Mouse (Mus musculus) olfactory bulb, adult 2 months (tissue): ENCODE data around the gene Mcmbp. TPM values are rescaled to one million over a fixed set of nuclear protein-coding genes. Genes with fewer than 3 reads are reported as not detected.

Source experiments
- H3K27ac ChIP-seq: fragments of 200-500 bp; 2 replicates; pipeline ENCODE4 v1.5.1; 2012; ENCODE audit warnings: low read depth, low read length; ENCODE audit not compliant: insufficient read depth
- H3K4me1 ChIP-seq: fragments of 200-500 bp; 2 replicates; pipeline ENCODE4 v1.6.1; 2012; ENCODE audit warnings: low read length; ENCODE audit not compliant: control insufficient read depth, insufficient read depth
- H3K4me3 ChIP-seq: fragments of 200-500 bp; 2 replicates; pipeline ENCODE4 v1.5.1; 2012; ENCODE audit warnings: mild to moderate bottlenecking, low read depth, low read length, moderate library complexity; ENCODE audit not compliant: insufficient read depth
- CTCF ChIP-seq: fragments of 200-500 bp; IDR thresholded peaks from 2 replicates; pipeline ENCODE4 v1.5.1; 2012; ENCODE audit warnings: low read depth, mild to moderate bottlenecking, low read length, moderate library complexity; ENCODE audit not compliant: insufficient read depth
- POLR2A ChIP-seq: fragments of 200-500 bp; IDR thresholded peaks from 2 replicates; pipeline ENCODE4 v1.6.1; 2012; ENCODE audit warnings: mild to moderate bottlenecking, low read depth, low read length, moderate library complexity; ENCODE audit not compliant: insufficient read depth
- WGBS: fragments of 180-500 bp; shearing (Covaris S2); methylation state at CpG from one replicate; pipeline ENCODE4 v1.1.7; 2018; 5-methylcytosine and 5-hydroxymethylcytosine counted together
- polyA plus RNA-seq: library from polyadenylated mRNA; stranded (reverse); fragments of >200 nt; gene quantifications from 2 replicates; pipeline ENCODE4 v1.2.4, GENCODE M21; 2012; ENCODE audit warnings: low replicate concordance; ENCODE audit not compliant: missing spikeins, insufficient read depth, insufficient read length

The Mcmbp gene
- polyA plus RNA-seq, 1 experiment, result not detected

- TF ChIP-seq CTCF (no peak), POLR2A (no peak)
- Histone ChIP-seq H3K4me1 (peaks cover 7% of the 10 kb centered on the region), H3K27ac (no peak overlapping the region), H3K4me3 (no peak overlapping the region)
- 53% methylated on average over 3 of the region's 3 CpGs for WGBS
Observed at GRCm38 (mm10) chr7:128748758-128749157, 8.5 kb upstream of the Mcmbp start.

GRCm38 (mm10) chr7:128746151-128746550 is 5.9 kb upstream of the Mcmbp start:
- no peak overlapping the region for H3K27ac ChIP-seq
- peaks cover 7% of the 10 kb centered on the region for H3K4me1 ChIP-seq
- TF ChIP-seq POLR2A (no peak), CTCF (no peak)
- H3K4me3 ChIP-seq, result no peak overlapping the region
- WGBS, result 81% methylated on average over 10 of the region's 10 CpGs

- Histone ChIP-seq H3K4me3 (peak within 1 kb of the TSS; percentile 80), H3K4me1 (peaks cover 7% of the 10 kb centered on the region), H3K27ac (peak within 1 kb of the TSS; percentile 5; the same call in 1 of the 2 replicates)
- TF ChIP-seq CTCF, result no peak
- TF ChIP-seq POLR2A, result peak; percentile 98
- WGBS, result under 1% methylated on average over 55 of the region's 55 CpGs
Observed at GRCm38 (mm10) chr7:128744684-128745485, 4.6 kb upstream of the Mcmbp start, which contains the start of gene Sec23ip. Sec23ip (plus strand) TSS chr7:128744943.

- WGBS, result 57% methylated on average over 2 of the region's 2 CpGs
- TF ChIP-seq CTCF, result no peak
- TF ChIP-seq POLR2A, result no peak
- Histone ChIP-seq H3K27ac (no peak overlapping the region), H3K4me1 (peaks cover 7% of the 10 kb centered on the region), H3K4me3 (no peak overlapping the region)
Observed at GRCm38 (mm10) chr7:128743898-128744297, 3.6 kb upstream of the Mcmbp start.

- TF ChIP-seq CTCF, result no peak
- TF ChIP-seq POLR2A, result no peak; the same call in 1 of the 2 replicates
- WGBS, result under 1% methylated on average over 79 of the region's 80 CpGs
- H3K4me1 ChIP-seq, result no peaks in the 10 kb centered on the region
Observed at GRCm38 (mm10) chr7:128739462-128740277, 625 bp downstream of the Mcmbp start.

GRCm38 (mm10) chr7:128739116-128739461 is 1.2 kb downstream of the Mcmbp start:
- TF ChIP-seq CTCF (no peak), POLR2A (no peak)
- H3K4me3 ChIP-seq, result peak overlapping the region; percentile 51
- no peaks in the 10 kb centered on the region for H3K4me1 ChIP-seq
- 1% methylated on average over 15 of the region's 15 CpGs for WGBS
- H3K27ac ChIP-seq, result no peak overlapping the region

More at GRCm38 (mm10) chr7:128739462-128740277, 625 bp downstream of the Mcmbp start:
- Histone ChIP-seq H3K4me3 (peak overlapping the region; percentile 97), H3K27ac (peak overlapping the region; percentile 43)

GRCm38 (mm10) chr7:128738041-128738440 is 2.3 kb downstream of the Mcmbp start:
- H3K4me1 ChIP-seq, result no peaks in the 10 kb centered on the region

GRCm38 (mm10) chr7:128731585-128731984 is 8.7 kb downstream of the Mcmbp start:
- no peak for TF ChIP-seq POLR2A
- no peak for TF ChIP-seq CTCF
- H3K4me3 ChIP-seq, result no peak overlapping the region
- peaks cover 2% of the 10 kb centered on the region; the same call in 1 of the 2 replicates for H3K4me1 ChIP-seq
- 18% methylated on average over 2 of the region's 2 CpGs for WGBS
- H3K27ac ChIP-seq, result peak overlapping the region; percentile 20; the same call in 1 of the 2 replicates

More at GRCm38 (mm10) chr7:128738041-128738440, 2.3 kb downstream of the Mcmbp start:
- Histone ChIP-seq H3K27ac (no peak overlapping the region), H3K4me3 (no peak overlapping the region)
- TF ChIP-seq CTCF (no peak), POLR2A (no peak)
- WGBS, result 70% methylated on average over 5 of the region's 5 CpGs
